Mouse (Mus musculus): ENCODE results near the gene Jdp2. TPM values are rescaled to one million over a fixed set of nuclear protein-coding genes. Genes with fewer than 3 reads are reported as not detected.

Jdp2 gene
- total RNA-seq (2015): 12.9 and 18.0 TPM in 2 replicates
- total RNA-seq (2017): 38.1 and 46.1 TPM in 2 replicates

DNA sequence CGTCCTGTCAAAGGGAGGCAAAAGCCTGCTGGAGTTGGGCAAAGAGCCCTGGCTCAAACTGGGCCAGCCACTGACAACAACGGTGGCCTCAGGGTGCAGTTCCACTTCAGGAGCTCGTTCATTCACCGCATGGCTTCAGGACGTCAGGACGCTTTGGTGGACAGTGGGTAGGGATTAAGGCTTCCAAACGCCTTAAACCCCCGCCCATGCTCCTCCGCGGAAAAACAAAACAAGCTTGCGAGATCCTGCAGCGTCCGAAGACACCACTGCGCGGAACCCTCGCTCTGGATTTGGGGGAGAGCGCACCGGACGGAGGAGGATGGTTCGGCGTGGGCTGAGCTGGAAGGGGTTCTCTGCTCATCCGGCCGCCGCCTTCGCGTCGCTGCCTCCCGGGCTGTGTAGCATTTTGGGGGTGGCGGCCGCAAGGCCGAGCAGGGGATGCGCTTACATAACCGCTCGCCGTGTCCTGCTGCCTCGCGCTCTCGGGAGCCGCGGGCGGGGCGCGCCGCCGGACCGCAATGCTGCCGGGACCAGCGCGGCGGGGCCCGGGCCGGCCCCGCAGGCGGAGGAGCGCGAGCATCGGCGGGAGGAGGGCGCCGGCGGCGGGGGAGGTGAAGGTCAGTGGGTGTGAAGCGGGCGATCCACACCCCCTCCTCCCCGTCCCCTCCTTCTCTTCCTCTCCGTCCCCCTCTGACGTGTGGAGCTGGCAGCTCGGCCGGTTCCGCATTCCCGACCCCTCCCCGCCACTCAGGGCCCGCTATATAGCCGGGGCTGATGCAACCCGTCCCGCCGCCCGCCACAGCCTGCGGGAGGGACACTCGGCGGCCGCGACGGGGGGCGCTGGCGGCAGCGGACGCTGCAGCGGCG lies at the start of gene Jdp2:
Jdp2 (plus strand) TSS at position 417 of the 867 bp plus-strand sequence.
- ATAC-seq (replicated peaks; ENCODE audit: poor library complexity): peak; percentile 76

DNA sequence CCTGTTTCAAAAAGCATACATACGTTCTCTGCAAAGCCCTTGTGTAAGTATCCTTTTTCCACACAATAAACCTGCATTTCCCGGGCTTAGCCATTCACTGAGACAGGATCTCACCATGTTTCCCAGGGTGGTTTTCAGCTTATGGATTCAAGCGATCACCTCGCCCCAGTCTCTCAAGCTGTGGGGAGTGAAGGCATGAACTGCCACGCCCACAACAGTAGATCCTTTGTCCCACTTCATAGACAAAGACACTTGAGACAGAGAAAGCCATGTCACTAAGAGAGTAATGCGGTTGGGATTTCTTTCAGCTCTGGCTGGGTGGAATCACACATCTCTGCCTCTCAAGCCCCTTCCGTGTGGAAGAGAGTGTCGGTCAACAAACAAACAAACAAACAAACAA lies 49.2 kb upstream of the Jdp2 start:
- no peak for ATAC-seq (replicated peaks; ENCODE audit: poor library complexity)

DNA sequence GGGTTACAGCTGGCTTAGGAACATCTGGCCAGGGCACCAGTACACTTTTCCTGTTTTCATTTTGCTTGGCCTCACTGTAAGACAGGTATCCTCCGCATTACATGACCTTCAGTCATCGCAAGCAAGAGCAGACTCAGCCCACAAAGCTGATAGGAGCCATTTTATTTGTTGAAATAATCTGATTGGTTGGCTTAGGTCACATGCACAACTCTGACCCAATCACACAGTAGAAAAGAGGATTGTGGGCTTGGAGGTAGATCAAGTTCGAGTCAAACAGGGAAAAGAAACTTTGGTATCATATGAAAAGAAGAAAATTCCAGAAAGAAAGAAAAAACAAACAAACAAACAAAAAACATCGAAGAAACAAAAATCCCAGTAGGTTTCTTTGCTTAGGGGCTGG lies 48.4 kb upstream of the Jdp2 start:
- no peak for ATAC-seq (replicated peaks; ENCODE audit: poor library complexity)

DNA sequence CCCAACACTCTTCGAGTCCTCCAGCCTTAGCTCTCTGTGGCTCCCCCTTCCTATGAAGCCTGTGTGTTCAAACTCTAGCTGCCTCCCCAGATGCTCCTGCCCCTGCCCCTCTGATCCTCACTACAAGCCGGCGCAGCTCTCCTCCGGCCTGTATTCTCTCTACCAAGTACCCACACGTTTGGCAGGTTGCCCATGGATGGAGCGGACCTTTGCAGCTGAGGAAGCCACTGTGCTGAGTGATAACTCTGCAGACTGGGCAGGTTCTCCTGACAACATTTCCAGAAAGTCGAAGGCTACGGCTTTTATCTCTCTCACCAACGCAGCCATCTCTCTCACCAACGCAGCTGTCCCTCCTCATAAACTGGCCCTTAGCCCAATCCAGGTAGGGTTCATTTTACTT lies 39.5 kb upstream of the Jdp2 start:
- peak; percentile 85 for ATAC-seq (replicated peaks; ENCODE audit: poor library complexity)

DNA sequence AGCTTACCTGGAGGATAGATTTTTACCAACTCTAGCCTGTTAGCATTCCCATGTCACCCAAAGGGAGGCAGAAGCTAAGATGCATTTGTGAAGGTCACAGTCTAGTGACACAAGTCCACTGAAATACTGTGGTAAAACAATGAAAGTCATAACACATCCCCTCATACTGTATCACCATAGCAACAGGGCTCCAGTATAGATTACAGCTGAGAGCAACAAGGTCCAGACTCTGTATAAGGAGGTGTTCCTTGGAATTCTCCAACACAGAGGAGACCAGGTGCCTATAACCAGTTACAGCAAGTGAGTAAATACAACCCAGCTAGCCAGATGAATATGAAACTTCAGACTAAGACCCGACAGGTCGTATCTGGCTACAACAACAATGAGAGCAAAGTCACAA lies 33.4 kb upstream of the Jdp2 start:
- ATAC-seq (replicated peaks; ENCODE audit: poor library complexity): no peak

DNA sequence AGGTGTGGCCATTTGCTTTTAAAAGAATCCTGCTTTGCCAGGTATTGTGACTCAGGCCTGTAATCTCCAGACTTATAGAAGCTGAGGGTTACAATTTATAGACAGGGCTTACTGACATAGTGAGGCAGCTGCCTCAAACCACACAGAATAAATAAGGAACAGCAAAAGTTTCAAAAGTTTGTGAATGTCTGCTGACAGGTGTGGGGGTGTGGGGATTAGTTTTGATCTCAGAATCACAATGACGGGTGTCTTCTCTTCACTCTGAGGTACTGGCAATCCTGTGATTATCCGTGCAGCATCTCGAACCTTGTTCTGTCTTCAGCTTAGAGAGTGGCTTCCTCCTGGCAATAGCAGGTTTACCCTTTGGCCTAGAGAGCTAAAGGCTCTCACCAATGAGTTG lies 30.5 kb upstream of the Jdp2 start:
- no peak for ATAC-seq (replicated peaks; ENCODE audit: poor library complexity)

DNA sequence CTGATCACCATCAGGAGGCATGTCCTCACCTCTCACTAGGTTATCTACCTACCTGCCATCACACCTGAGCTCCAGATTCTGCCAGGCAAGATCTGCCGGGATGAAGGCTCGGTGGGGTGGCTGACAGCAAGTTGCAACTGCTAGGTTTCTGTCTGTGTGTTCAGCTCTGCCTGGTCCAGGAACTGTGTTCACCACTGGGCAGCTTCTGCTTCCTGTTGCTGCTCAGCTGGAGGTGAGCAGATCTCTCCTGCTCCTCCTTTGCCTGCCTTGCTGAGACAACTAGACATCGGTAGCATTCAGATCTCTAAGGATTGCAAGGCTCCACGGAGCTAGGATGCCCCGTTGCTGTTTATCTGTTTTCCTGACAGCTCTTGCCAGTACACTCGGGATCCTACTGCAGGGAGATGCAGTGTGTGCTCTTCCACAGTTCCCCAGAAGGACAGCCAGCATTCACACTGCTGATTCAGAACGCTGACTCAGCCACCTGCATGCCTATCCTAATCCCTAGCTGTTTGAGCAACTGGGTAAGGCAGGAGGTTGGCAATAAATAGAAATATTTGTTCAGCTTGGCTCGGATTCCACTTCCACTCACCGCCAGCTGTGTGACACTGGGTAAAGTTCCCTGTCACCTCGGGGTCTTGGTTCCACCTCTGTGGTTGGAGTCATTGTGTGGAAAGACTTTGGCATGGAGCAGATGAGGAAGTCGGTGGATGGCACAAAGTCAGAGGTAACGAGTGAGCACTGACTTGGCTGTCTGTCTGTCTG lies 29.3 kb upstream of the Jdp2 start:
- peak; percentile 84 for ATAC-seq (replicated peaks; ENCODE audit: poor library complexity)

DNA sequence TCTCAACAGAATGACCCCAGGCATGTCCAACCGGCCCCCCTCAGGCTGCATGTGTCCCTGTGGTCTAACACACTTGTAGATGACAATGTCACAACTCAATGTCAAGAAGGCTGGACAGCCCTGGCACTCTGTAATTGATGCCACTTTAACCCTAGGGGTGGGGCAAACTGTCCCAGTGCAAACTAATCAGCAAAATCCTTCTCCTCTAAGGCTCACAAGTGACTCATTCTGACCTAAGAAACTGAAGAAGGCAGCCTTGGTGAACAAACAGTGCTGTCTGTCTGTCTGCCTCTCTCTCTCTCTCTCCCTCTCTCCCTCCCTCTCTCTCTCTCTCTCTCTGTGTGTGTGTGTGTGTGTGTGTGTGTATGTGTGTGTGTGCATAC lies 28.7 kb upstream of the Jdp2 start:
- ATAC-seq (replicated peaks; ENCODE audit: poor library complexity): no peak

GRCm38 (mm10) chr12:85571312-85571711 lies 27.5 kb upstream of the Jdp2 start:
- peak; percentile 23 for ATAC-seq (replicated peaks; ENCODE audit: poor library complexity)

- no peak for ATAC-seq (replicated peaks; ENCODE audit: poor library complexity)
These were observed 26.8 kb upstream of the Jdp2 start for GRCm38 (mm10) chr12:85572047-85572475.

DNA sequence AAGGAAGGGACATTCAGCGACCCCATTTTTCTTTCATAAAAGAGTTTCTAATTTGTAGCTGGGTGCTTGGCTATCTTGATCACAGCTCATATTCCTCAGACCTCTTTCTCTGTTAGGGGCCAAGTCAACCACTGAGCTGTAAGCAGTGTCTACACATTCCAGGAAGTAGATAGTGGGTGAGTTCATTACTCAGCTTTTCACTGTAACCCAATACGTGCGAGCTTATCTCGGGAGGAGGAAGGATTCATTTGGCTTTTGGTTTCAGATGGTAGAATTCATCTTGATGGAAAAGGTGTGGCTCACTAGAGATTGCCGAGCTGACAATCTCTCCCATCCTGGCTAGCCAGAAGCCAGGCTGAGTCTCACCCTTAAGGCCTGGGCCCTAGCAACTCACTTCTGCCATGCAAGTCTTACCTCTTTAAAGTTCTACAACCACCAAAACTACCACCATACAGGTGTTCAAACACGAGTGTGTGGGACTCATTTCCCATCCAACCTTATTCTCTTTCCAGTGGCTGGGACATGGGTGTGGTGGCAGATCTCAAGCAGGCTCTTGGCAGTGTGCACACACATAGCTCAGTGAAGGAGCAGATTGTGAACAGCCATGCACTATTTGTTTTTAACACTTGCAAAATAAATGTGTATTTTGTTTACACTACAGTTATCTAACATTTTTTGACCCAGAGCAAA lies 23.9 kb upstream of the Jdp2 start:
- ATAC-seq (replicated peaks; ENCODE audit: poor library complexity): peak; percentile 51

- ATAC-seq (replicated peaks; ENCODE audit: poor library complexity): peak; percentile 73
These were observed 23.4 kb upstream of the Jdp2 start for GRCm38 (mm10) chr12:85575496-85575840.

DNA sequence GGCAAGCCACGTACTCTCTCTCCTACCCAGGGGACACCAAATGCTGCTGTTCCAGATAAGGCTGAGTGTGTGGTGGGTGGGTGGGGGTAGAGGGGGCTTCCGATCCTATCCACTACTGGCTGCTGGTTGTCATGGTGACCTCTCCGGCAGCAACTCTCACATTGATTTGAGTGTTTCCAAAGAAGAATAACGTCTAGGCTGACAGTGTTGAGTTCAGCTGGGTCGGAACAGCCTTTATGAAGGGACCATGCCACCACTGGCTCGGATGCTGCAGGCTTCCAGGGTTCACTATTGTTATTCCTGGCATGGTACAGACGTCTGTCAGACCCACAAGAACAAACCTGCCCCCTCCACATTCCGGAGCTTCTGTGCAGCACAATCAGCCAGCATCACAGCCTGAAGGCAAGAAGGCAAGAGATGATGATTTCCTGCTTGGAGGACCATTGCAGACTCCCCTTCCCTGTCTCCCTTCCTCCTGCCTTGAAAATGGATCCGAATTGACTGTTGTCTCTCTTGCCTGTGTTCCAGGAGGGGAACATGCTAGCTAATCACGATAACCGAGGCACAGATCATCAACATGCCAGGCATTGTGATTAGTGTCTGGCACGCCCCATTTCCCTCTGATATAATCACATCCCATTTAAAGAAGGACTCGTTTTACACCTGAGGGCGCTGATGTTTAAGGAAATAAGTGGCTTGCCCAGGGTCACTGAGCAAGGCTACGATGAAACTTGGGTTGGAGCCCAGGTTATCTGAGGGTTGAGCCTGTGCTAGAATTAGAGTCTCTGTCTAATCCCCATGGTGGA lies 17.4 kb upstream of the Jdp2 start:
- no peak for ATAC-seq (replicated peaks; ENCODE audit: poor library complexity)

DNA sequence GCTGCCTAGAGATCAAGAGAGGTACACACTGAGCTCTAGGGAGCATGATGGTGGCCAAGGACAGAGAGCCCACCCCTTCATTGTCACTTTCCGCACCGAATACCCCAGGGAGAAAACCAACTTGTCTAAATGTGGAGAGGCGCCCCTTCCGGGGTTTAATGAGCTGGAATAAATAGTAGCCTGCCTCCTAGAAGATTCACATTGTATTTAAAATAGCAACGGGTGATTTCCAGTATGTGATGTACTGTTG lies 16.8 kb upstream of the Jdp2 start:
- no peak for ATAC-seq (replicated peaks; ENCODE audit: poor library complexity)

DNA sequence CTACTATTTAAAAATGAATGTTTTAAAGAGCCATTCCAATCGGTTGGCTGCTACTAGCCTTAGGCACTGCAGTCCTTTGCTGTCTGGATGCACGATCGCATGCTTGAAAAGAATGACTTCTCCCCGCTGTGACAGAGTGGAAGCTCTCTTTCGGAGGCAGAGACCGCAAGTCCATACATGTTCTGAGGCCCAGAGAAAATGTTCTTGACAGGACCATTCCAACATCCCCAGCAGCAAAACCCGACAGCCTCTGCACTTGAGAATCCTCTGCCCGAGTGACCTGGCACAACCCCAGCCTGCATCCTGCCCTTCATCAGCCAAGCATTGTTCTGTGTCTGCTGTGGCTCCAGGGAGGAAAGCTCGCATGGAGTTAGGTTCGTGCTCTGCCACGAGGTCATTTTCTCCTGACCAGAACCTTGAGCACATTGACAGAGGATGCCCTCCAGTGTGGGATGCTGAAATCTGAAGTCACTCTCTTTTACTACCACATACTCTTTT lies 13.0 kb upstream of the Jdp2 start:
- ATAC-seq (replicated peaks; ENCODE audit: poor library complexity): no peak

- no peak for ATAC-seq (replicated peaks; ENCODE audit: poor library complexity)
These were observed 8.9 kb upstream of the Jdp2 start for GRCm38 (mm10) chr12:85589870-85590382.

- ATAC-seq (replicated peaks; ENCODE audit: poor library complexity): peak; percentile 75
These were observed 5.9 kb upstream of the Jdp2 start for GRCm38 (mm10) chr12:85592943-85593342.

DNA sequence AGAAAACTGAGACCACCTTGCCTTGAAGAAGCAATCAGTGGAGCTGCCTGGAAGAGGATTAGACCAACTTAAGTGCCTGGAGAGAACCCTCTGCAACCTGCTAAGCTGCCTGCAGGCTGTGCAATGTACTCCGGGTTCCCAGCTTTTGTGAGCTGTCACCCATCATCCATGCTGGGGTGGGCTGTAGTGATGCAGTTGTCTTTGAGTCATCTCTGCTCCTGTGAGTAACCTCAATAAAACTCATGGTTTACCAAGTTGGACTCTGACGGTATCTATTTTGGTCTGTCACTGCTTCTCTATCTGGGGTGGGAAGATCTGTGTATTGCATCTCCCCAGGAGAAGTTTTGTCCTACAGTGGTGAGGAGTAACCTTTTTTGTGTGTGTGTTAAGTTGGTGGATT lies 4.4 kb upstream of the Jdp2 start:
- ATAC-seq (replicated peaks; ENCODE audit: poor library complexity): no peak

DNA sequence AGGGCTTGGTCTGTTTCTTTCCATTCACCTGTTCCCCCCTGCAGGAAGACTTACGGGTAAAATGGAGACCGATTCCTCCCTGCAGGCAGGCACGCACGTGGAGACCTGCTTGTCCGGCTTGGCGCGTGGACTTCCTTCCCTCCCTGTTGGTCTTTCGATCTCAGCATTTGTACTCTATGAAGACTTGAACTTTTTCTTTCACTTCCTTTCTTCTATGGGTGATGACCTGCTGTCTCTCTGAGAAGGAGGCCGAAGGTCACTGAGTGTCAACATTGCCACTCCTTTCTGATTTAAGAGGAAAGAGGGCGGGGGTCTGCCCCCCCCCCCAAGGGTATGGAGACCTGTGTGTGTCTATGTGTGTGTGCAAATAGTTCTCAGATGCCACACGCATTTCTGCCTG lies 774 bp upstream of the Jdp2 start:
- 0 out of 2 replicates have a peak, but pooled peaks have one; percentile 10 for ATAC-seq (replicated peaks; ENCODE audit: poor library complexity)

DNA sequence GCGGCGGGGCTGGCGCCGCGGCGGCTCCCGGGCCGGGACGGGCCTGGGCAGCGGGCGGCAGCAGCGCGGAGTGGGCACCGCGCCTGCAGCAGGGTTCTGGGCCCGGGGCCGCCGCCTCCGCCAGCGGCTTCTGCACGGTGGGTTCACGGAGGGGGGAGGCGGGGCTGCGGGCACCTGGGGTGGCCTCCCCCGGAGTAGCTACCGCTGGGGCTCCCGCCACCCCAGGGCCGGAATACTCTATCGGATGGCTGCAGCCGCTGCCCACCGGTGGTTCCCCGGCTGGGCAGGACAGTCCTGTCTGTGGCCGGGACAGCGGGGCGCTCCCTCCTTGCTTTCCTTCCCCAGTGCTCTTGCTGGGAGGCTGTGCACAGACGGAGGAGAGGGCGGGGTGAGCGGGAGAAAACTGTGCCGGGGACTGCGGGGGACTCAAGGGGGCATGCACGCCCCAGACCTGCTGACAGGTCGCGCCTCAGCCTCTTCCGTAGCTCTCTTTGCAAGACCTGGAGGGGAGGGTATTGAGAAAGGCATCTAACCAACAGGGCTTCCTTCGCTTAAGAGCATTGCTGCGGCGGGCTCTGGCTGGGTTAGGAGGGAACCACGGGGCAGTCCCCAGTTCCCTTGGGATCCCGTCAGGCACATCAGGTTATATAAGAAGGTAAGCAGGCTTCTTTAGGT lies 788 bp downstream of the Jdp2 start:
- ATAC-seq (replicated peaks; ENCODE audit: poor library complexity): peak; percentile 54

Data from megakaryocyte progenitor cell, adult 5-6 weeks (primary cell).